Mouse (Mus musculus): ENCODE measurements around the gene Dnm2. TPM values are rescaled to one million over a fixed set of nuclear protein-coding genes. Genes with fewer than 3 reads are reported as not detected.
"Not testable (repeated sequence)": the region's sequence is repeated elsewhere in the genome, so short reads cannot be mapped to it uniquely, and the experiment has no call there.

Gene Dnm2
- polyA plus RNA-seq, 1 experiment from 2014 or later = 58.2 TPM

- not testable (repeated sequence) for H3K27me3 ChIP-seq (ENCODE audit: control insufficient read depth, insufficient read depth, low read length); H3K4me2 ChIP-seq (ENCODE audit: low read length); H3K9ac ChIP-seq (ENCODE audit: low read length); ATAC-seq (ENCODE audit: insufficient number of reproducible peaks, insufficient read depth, low FRiP score, low read depth); H3K4me3 ChIP-seq (ENCODE audit: control insufficient read depth in 1 of 2, insufficient read depth in 1 of 2, low read depth in 1 of 2, low read length in 2 of 2); H3K9me3 ChIP-seq (ENCODE audit: control insufficient read depth, low read length); H3K27ac ChIP-seq (replicated peaks in 1 of 2; ENCODE audit: control insufficient read depth in 1 of 2, insufficient read depth in 1 of 2, low read depth in 2 of 2, low read length in 2 of 2)
- 82% methylated on average over 7 of the region's 7 CpGs for WGBS
- Histone ChIP-seq H3K36me3 (ENCODE audit: control insufficient read depth, insufficient read depth, low read length) (peaks cover 53% of the 10 kb centered on the region), H3K4me1 (ENCODE audit: control insufficient read depth in 2 of 2, insufficient read depth in 2 of 2, low read length in 2 of 2) (peaks cover 19 to 26% of the 10 kb centered on the region in 2 experiments)
These were observed 39.8 kb downstream of the Dnm2 start for GRCm38 (mm10) chr9:21464565-21464928.

- Histone ChIP-seq H3K4me1 (ENCODE audit: control insufficient read depth in 2 of 2, insufficient read depth in 2 of 2, low read length in 2 of 2) (0 out of 4 replicates have a peak, but pooled peaks cover 0 to under 1% of the 10 kb centered on the region in 2 experiments), H3K36me3 (ENCODE audit: control insufficient read depth, insufficient read depth, low read length) (peaks cover 87% of the 10 kb centered on the region), H3K9me3 (ENCODE audit: control insufficient read depth, low read length) (no peaks in the 10 kb centered on the region), H3K4me2 (ENCODE audit: low read length) (no peak overlapping the region), H3K4me3 (ENCODE audit: control insufficient read depth in 1 of 2, insufficient read depth in 1 of 2, low read depth in 1 of 2, low read length in 2 of 2) (no peak overlapping the region), H3K9ac (ENCODE audit: low read length) (no peak overlapping the region), H3K27me3 (ENCODE audit: control insufficient read depth, insufficient read depth, low read length) (no peaks in the 10 kb centered on the region), H3K27ac (replicated peaks in 1 of 2; ENCODE audit: control insufficient read depth in 1 of 2, insufficient read depth in 1 of 2, low read depth in 2 of 2, low read length in 2 of 2) (no peak overlapping the region)
- WGBS = 90% methylated on average over 20 of the region's 20 CpGs
- no peak for ATAC-seq (ENCODE audit: insufficient number of reproducible peaks, insufficient read depth, low FRiP score, low read depth)
These were observed 44.6 kb downstream of the Dnm2 start for GRCm38 (mm10) chr9:21469032-21470024.

- Histone ChIP-seq H3K4me3 (ENCODE audit: control insufficient read depth in 1 of 2, insufficient read depth in 1 of 2, low read depth in 1 of 2, low read length in 2 of 2) (no peak overlapping the region), H3K9me3 (ENCODE audit: control insufficient read depth, low read length) (no peaks in the 10 kb centered on the region), H3K4me1 (ENCODE audit: control insufficient read depth in 2 of 2, insufficient read depth in 2 of 2, low read length in 2 of 2) (no peaks in the 10 kb centered on the region), H3K9ac (ENCODE audit: low read length) (no peak overlapping the region), H3K4me2 (ENCODE audit: low read length) (no peak overlapping the region), H3K27me3 (ENCODE audit: control insufficient read depth, insufficient read depth, low read length) (no peaks in the 10 kb centered on the region), H3K27ac (replicated peaks in 1 of 2; ENCODE audit: control insufficient read depth in 1 of 2, insufficient read depth in 1 of 2, low read depth in 2 of 2, low read length in 2 of 2) (no peak overlapping the region), H3K36me3 (ENCODE audit: control insufficient read depth, insufficient read depth, low read length) (peaks cover 96% of the 10 kb centered on the region)
- ATAC-seq (ENCODE audit: insufficient number of reproducible peaks, insufficient read depth, low FRiP score, low read depth) = no peak
- 85% methylated on average over 4 of the region's 4 CpGs for WGBS
These were observed 48.2 kb downstream of the Dnm2 start for GRCm38 (mm10) chr9:21472913-21473312.

- no peak for ATAC-seq (ENCODE audit: insufficient number of reproducible peaks, insufficient read depth, low FRiP score, low read depth)
- H3K27ac ChIP-seq (replicated peaks in 1 of 2; ENCODE audit: control insufficient read depth in 1 of 2, insufficient read depth in 1 of 2, low read depth in 2 of 2, low read length in 2 of 2) = no peak overlapping the region
- H3K9me3 ChIP-seq (ENCODE audit: control insufficient read depth, low read length) = no peaks in the 10 kb centered on the region
- WGBS = 97% methylated on average over 6 of the region's 6 CpGs
- peaks cover 100% of the 10 kb centered on the region for H3K36me3 ChIP-seq (ENCODE audit: control insufficient read depth, insufficient read depth, low read length)
- no peak overlapping the region for H3K9ac ChIP-seq (ENCODE audit: low read length)
- H3K27me3 ChIP-seq (ENCODE audit: control insufficient read depth, insufficient read depth, low read length) = no peaks in the 10 kb centered on the region
- H3K4me2 ChIP-seq (ENCODE audit: low read length) = no peak overlapping the region
- H3K4me1 ChIP-seq (ENCODE audit: control insufficient read depth in 2 of 2, insufficient read depth in 2 of 2, low read length in 2 of 2) = no peaks in the 10 kb centered on the region
- no peak overlapping the region for H3K4me3 ChIP-seq (ENCODE audit: control insufficient read depth in 1 of 2, insufficient read depth in 1 of 2, low read depth in 1 of 2, low read length in 2 of 2)
These were observed 53.0 kb downstream of the Dnm2 start for GRCm38 (mm10) chr9:21477707-21478106.

GRCm38 (mm10) chr9:21484065-21484464 is 59.4 kb downstream of the Dnm2 start:
- no peak overlapping the region for H3K4me2 ChIP-seq (ENCODE audit: low read length)
- H3K9ac ChIP-seq (ENCODE audit: low read length) = no peak overlapping the region
- ATAC-seq (ENCODE audit: insufficient number of reproducible peaks, insufficient read depth, low FRiP score, low read depth) = no peak
- H3K36me3 ChIP-seq (ENCODE audit: control insufficient read depth, insufficient read depth, low read length) = peaks cover 86% of the 10 kb centered on the region
- no peak overlapping the region for H3K4me3 ChIP-seq (ENCODE audit: control insufficient read depth in 1 of 2, insufficient read depth in 1 of 2, low read depth in 1 of 2, low read length in 2 of 2)
- H3K27ac ChIP-seq (replicated peaks in 1 of 2; ENCODE audit: control insufficient read depth in 1 of 2, insufficient read depth in 1 of 2, low read depth in 2 of 2, low read length in 2 of 2) = no peak overlapping the region
- H3K9me3 ChIP-seq (ENCODE audit: control insufficient read depth, low read length) = no peaks in the 10 kb centered on the region
- 76% methylated on average over 4 of the region's 4 CpGs for WGBS
- H3K4me1 ChIP-seq (ENCODE audit: control insufficient read depth in 2 of 2, insufficient read depth in 2 of 2, low read length in 2 of 2) = no peaks in the 10 kb centered on the region
- H3K27me3 ChIP-seq (ENCODE audit: control insufficient read depth, insufficient read depth, low read length) = no peaks in the 10 kb centered on the region

GRCm38 (mm10) chr9:21488246-21488645 is 63.5 kb downstream of the Dnm2 start:
- peaks cover 77% of the 10 kb centered on the region for H3K36me3 ChIP-seq (ENCODE audit: control insufficient read depth, insufficient read depth, low read length)
- not testable (repeated sequence) for H3K27ac ChIP-seq (replicated peaks in 1 of 2; ENCODE audit: control insufficient read depth in 1 of 2, insufficient read depth in 1 of 2, low read depth in 2 of 2, low read length in 2 of 2); H3K27me3 ChIP-seq (ENCODE audit: control insufficient read depth, insufficient read depth, low read length); H3K9ac ChIP-seq (ENCODE audit: low read length); H3K4me1 ChIP-seq (ENCODE audit: control insufficient read depth in 2 of 2, insufficient read depth in 2 of 2, low read length in 2 of 2); ATAC-seq (ENCODE audit: insufficient number of reproducible peaks, insufficient read depth, low FRiP score, low read depth); H3K4me3 ChIP-seq (ENCODE audit: control insufficient read depth in 1 of 2, insufficient read depth in 1 of 2, low read depth in 1 of 2, low read length in 2 of 2); H3K9me3 ChIP-seq (ENCODE audit: control insufficient read depth, low read length); H3K4me2 ChIP-seq (ENCODE audit: low read length)
- 91% methylated on average over 1 of the region's 2 CpGs for WGBS

- WGBS = 91% methylated on average over 9 of the region's 9 CpGs
These were observed 66.0 kb downstream of the Dnm2 start for GRCm38 (mm10) chr9:21490696-21491095.

More at GRCm38 (mm10) chr9:21490696-21491095, 66.0 kb downstream of the Dnm2 start:
- peaks cover 71% of the 10 kb centered on the region for H3K36me3 ChIP-seq (ENCODE audit: control insufficient read depth, insufficient read depth, low read length)
- ATAC-seq (ENCODE audit: insufficient number of reproducible peaks, insufficient read depth, low FRiP score, low read depth) = no peak
- no peaks in the 10 kb centered on the region for H3K9me3 ChIP-seq (ENCODE audit: control insufficient read depth, low read length)
- no peak overlapping the region for H3K4me3 ChIP-seq (ENCODE audit: control insufficient read depth in 1 of 2, insufficient read depth in 1 of 2, low read depth in 1 of 2, low read length in 2 of 2)
- H3K4me1 ChIP-seq (ENCODE audit: control insufficient read depth in 2 of 2, insufficient read depth in 2 of 2, low read length in 2 of 2) = no peaks in the 10 kb centered on the region
- H3K27me3 ChIP-seq (ENCODE audit: control insufficient read depth, insufficient read depth, low read length) = no peaks in the 10 kb centered on the region
- no peak overlapping the region for H3K27ac ChIP-seq (replicated peaks in 1 of 2; ENCODE audit: control insufficient read depth in 1 of 2, insufficient read depth in 1 of 2, low read depth in 2 of 2, low read length in 2 of 2)
- H3K9ac ChIP-seq (ENCODE audit: low read length) = no peak overlapping the region
- no peak overlapping the region for H3K4me2 ChIP-seq (ENCODE audit: low read length)
